ENCODE assay signal across 20 mouse cellular contexts in the genomic region with DNA sequence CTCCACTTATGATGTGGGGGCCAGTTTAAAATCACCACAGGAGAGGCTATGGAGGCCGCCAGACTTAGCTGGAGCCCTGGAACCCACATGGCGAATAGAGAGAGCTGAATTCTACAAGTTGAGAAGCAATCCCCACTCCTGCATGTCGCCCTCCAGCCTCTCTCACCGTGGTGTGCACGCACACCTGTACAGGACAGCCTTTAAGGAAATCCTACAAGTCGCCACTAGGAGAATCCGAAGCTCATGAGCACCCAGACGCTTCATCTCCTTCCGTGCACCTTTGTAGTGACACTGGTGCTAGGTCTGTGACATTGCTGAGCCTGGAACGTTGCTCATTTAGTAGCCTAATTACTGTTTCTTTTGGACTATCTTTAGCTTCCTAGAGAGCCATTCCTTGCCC. TPM values are rescaled to one million over a fixed set of nuclear protein-coding genes. Genes with fewer than 3 reads are reported as not detected.
DNase-seq lines count a peak whose midpoint lies in the region; ATAC-seq and TF ChIP-seq lines count a peak whose summit lies in the region.
"Had no signal": no experiment of that assay in that cellular context is flagged by ENCODE, and none has a peak within 500 bp of the region (broad histone marks: within the 10 kb centered on the region; RNA-seq: fewer than 3 reads in every experiment).

No protein-coding gene starts in this region.

- no peak overlapping the region for H3K9ac ChIP-seq in heart, embryonic 15.5 days
- no peak overlapping the region for H3K9ac ChIP-seq in liver, embryonic 14.5 days (replicated peaks)
- H3K9ac ChIP-seq in liver, postnatal 0 days (replicated peaks) = no peak overlapping the region
- H3K9ac ChIP-seq: forebrain, embryonic 12.5 days; kidney, embryonic 15.5 days; limb, embryonic 12.5 days; neural tube, embryonic 13.5 days had no signal

- no peak overlapping the region for H3K4me3 ChIP-seq in cerebellum, adult 2 months (replicated peaks; ENCODE audit: insufficient read depth, low read depth, low read length)
- no peak overlapping the region for H3K4me3 ChIP-seq in heart, embryonic 15.5 days
- no peak overlapping the region for H3K4me3 ChIP-seq in liver, embryonic 14.5 days (ENCODE audit: insufficient read depth in 1 of 2, low read depth in 2 of 2, low read length in 2 of 2)
- no peak overlapping the region for H3K4me3 ChIP-seq in liver, postnatal 0 days (ENCODE audit: low read depth, low read length)
- H3K4me3 ChIP-seq: forebrain, embryonic 12.5 days; hindbrain, embryonic 10.5 days; kidney, embryonic 15.5 days; limb, embryonic 12.5 days; midbrain, embryonic 10.5 days; neural tube, embryonic 13.5 days had no signal

- H3K27me3 ChIP-seq in cerebellum, adult 2 months (ENCODE audit: control insufficient read depth, insufficient read depth, low read length) = no peaks in the 10 kb centered on the region
- peaks cover 4% of the 10 kb centered on the region for H3K27me3 ChIP-seq in heart, embryonic 15.5 days
- no peaks in the 10 kb centered on the region for H3K27me3 ChIP-seq in liver, embryonic 14.5 days (ENCODE audit: control insufficient read depth, insufficient read depth, low read length)
- H3K27me3 ChIP-seq in liver, postnatal 0 days (ENCODE audit: insufficient read depth, low read length) = no peaks in the 10 kb centered on the region
- H3K27me3 ChIP-seq: forebrain, embryonic 12.5 days; kidney, embryonic 15.5 days; neural tube, embryonic 13.5 days had no signal

- no peak for ATAC-seq in heart, embryonic 15.5 days (replicated peaks; ENCODE audit: insufficient number of reproducible peaks, insufficient read depth, low FRiP score, low read depth)
- no peak for ATAC-seq in liver, embryonic 14.5 days (ENCODE audit: insufficient read depth)
- no peak for ATAC-seq in liver, postnatal 0 days
- ATAC-seq: inflammation-experienced regulatory T-cells, adult 6 months had no signal

- DNase-seq in cerebellum, adult 2 months = no peak
- no peak for DNase-seq in cerebellum, postnatal 25 days
- no peak for DNase-seq in heart, postnatal 10 days
- DNase-seq in liver, embryonic 14.5 days (ENCODE audit: low read depth in 3 of 3, low spot score in 3 of 3) = no peak
- no peak for DNase-seq in liver, postnatal 0 days
- DNase-seq in T-cell, adult 2 months (ENCODE audit: low spot score) = no peak
- no peak for DNase-seq in cerebellum, postnatal 4 days (ENCODE audit: low spot score in 2 of 2)
- DNase-seq: cerebellum, postnatal 10 days had no signal

- TF ChIP-seq POLR2A in cerebellum, adult 2 months (IDR thresholded peaks at IDR 0.05; ENCODE audit: borderline replicate concordance, insufficient read depth, low read length) = no peak

- H3K27ac ChIP-seq in cerebellum, adult 2 months (ENCODE audit: insufficient read depth, low read length) = no peak overlapping the region
- peak overlapping the region; percentile 54; the same call in 1 of the 2 replicates for H3K27ac ChIP-seq in heart, embryonic 15.5 days
- H3K27ac ChIP-seq in liver, embryonic 14.5 days = no peak overlapping the region
- H3K27ac ChIP-seq in liver, postnatal 0 days (ENCODE audit: low read depth) = no peak overlapping the region
- H3K27ac ChIP-seq: forebrain, embryonic 12.5 days; hindbrain, embryonic 10.5 days; kidney, embryonic 15.5 days; limb, embryonic 12.5 days; midbrain, embryonic 10.5 days; neural tube, embryonic 13.5 days had no signal

- intact Hi-C loops in heart, postnatal 10 days (cut with DNase I) = no loop called here

- no peaks in the 10 kb centered on the region for H3K36me3 ChIP-seq in heart, embryonic 15.5 days
- H3K36me3 ChIP-seq in liver, embryonic 14.5 days (replicated peaks; ENCODE audit: control insufficient read depth, insufficient read depth, low read depth) = no peaks in the 10 kb centered on the region
- H3K36me3 ChIP-seq in liver, postnatal 0 days (replicated peaks; ENCODE audit: insufficient read depth, low read length) = no peaks in the 10 kb centered on the region
- H3K36me3 ChIP-seq: forebrain, embryonic 12.5 days; hindbrain, embryonic 10.5 days; kidney, embryonic 15.5 days; limb, embryonic 12.5 days; midbrain, embryonic 10.5 days; neural tube, embryonic 13.5 days had no signal

- H3K4me2 ChIP-seq in heart, embryonic 15.5 days = no peak overlapping the region
- H3K4me2 ChIP-seq in liver, embryonic 14.5 days (ENCODE audit: low read depth) = no peak overlapping the region
- H3K4me2 ChIP-seq in liver, postnatal 0 days (ENCODE audit: low read depth, low read length) = no peak overlapping the region
- H3K4me2 ChIP-seq: forebrain, embryonic 12.5 days; kidney, embryonic 15.5 days; limb, embryonic 12.5 days; neural tube, embryonic 13.5 days had no signal

- no peaks in the 10 kb centered on the region for H3K4me1 ChIP-seq in cerebellum, adult 2 months (ENCODE audit: control insufficient read depth, insufficient read depth, low read length)
- H3K4me1 ChIP-seq in heart, embryonic 15.5 days (replicated peaks) = peaks cover 9% of the 10 kb centered on the region; the same call in 1 of the 2 replicates
- no peaks in the 10 kb centered on the region for H3K4me1 ChIP-seq in liver, embryonic 14.5 days (replicated peaks; ENCODE audit: control insufficient read depth in 2 of 2, insufficient read depth in 2 of 2, low read length in 1 of 2)
- no peaks in the 10 kb centered on the region for H3K4me1 ChIP-seq in liver, postnatal 0 days (ENCODE audit: insufficient read depth)
- H3K4me1 ChIP-seq: forebrain, embryonic 12.5 days; hindbrain, embryonic 10.5 days; kidney, embryonic 15.5 days; limb, embryonic 12.5 days; midbrain, embryonic 10.5 days; neural tube, embryonic 13.5 days had no signal

- no peak for TF ChIP-seq EP300 in liver, embryonic 14.5 days (IDR thresholded peaks at IDR 0.05; ENCODE audit: low read depth)
- no peak for TF ChIP-seq EP300 in liver, postnatal 0 days (IDR thresholded peaks at IDR 0.05; ENCODE audit: low read depth)

- H3K9me3 ChIP-seq in heart, embryonic 15.5 days (replicated peaks) = no peaks in the 10 kb centered on the region
- H3K9me3 ChIP-seq in liver, embryonic 14.5 days (ENCODE audit: control insufficient read depth, low read length) = no peaks in the 10 kb centered on the region
- no peaks in the 10 kb centered on the region for H3K9me3 ChIP-seq in liver, postnatal 0 days (ENCODE audit: low read length)
- H3K9me3 ChIP-seq: forebrain, embryonic 12.5 days; hindbrain, embryonic 10.5 days; kidney, embryonic 15.5 days; limb, embryonic 12.5 days; midbrain, embryonic 10.5 days; neural tube, embryonic 13.5 days had no signal

- TF ChIP-seq CTCF in cerebellum, adult 2 months (IDR thresholded peaks at IDR 0.05; ENCODE audit: borderline replicate concordance, insufficient read depth, low read depth, low read length) = peak; percentile 11; the same call in 1 of the 2 replicates
- TF ChIP-seq CTCF in liver, embryonic 14.5 days (IDR thresholded peaks at IDR 0.05; ENCODE audit: low read depth) = 0 out of 2 replicates have a peak, but pooled peaks have one; percentile 8
- TF ChIP-seq CTCF in liver, postnatal 0 days (IDR thresholded peaks at IDR 0.05; ENCODE audit: low read depth) = no peak

- WGBS in cerebellum, adult 2 months = 59% methylated on average over 10 of the region's 10 CpGs
- WGBS in heart, embryonic 15.5 days = 46% methylated on average over 10 of the region's 10 CpGs
- 48% methylated on average over 10 of the region's 10 CpGs for WGBS in liver, embryonic 14.5 days (ENCODE audit: insufficient replicate concordance)
- WGBS in liver, postnatal 0 days (ENCODE audit: insufficient replicate concordance) = 52% methylated on average over 10 of the region's 10 CpGs

RNA-seq across cellular contexts. Expression of gene Rnf212b, which starts 14.3 kb away (rescaled TPM):
- not detected in 2 replicates for polyA plus RNA-seq in cerebellum, adult 2 months (2012; rRNA removed)
- polyA plus RNA-seq in heart, embryonic 15.5 days (2015; fragmentation: Nextera tagmentation; extraction: Ambion mirVana) = not detected in 2 replicates
- total RNA-seq in heart, postnatal 10 days (2021) = not detected
- not detected in 2 replicates for polyA plus RNA-seq in liver, embryonic 14.5 days (2012; rRNA removed)
- not detected in 2 replicates for polyA plus RNA-seq in liver, embryonic 14.5 days (2014; fragmentation: Nextera tagmentation; extraction: Ambion mirVana)
- polyA plus RNA-seq in liver, postnatal 0 days (2015; fragmentation: Nextera tagmentation; extraction: Ambion mirVana) = not detected in 2 replicates
- total RNA-seq: gastrocnemius, postnatal 4 days; layer of hippocampus, adult 8-10 months had no signal
- polyA plus RNA-seq: forebrain, embryonic 12.5 days; hindbrain, embryonic 10.5 days; inflammation-experienced regulatory T-cells, adult 6 months; kidney, embryonic 15.5 days; limb, embryonic 12.5 days; liver, embryonic 16.5 days; midbrain, embryonic 10.5 days; neural tube, embryonic 13.5 days; stomach, embryonic 16.5 days had no signal

RNA-seq across cellular contexts. Expression of gene Slc7a8, which starts 17.9 kb away (rescaled TPM):
- 37.1 and 41.6 TPM in 2 replicates for polyA plus RNA-seq in cerebellum, adult 2 months (2012; rRNA removed)
- polyA plus RNA-seq in heart, embryonic 15.5 days (2015; fragmentation: Nextera tagmentation; extraction: Ambion mirVana) = 2.8 and 4.4 TPM in 2 replicates
- 1 to 10 TPM; 2.4 to 3.6 TPM for total RNA-seq in heart, postnatal 10 days (2021)
- polyA plus RNA-seq in liver, embryonic 14.5 days (2012; rRNA removed) = 3.3 and 3.6 TPM in 2 replicates
- polyA plus RNA-seq in liver, embryonic 14.5 days (2014; fragmentation: Nextera tagmentation; extraction: Ambion mirVana) = 3.7 and 3.9 TPM in 2 replicates
- 2.2 and 2.8 TPM in 2 replicates for polyA plus RNA-seq in liver, postnatal 0 days (2015; fragmentation: Nextera tagmentation; extraction: Ambion mirVana)
